Mouse (Mus musculus) effector memory CD4-positive, alpha-beta T cell, adult 7 months (primary cell): ENCODE measurements around the gene Fsd1l. TPM values are rescaled to one million over a fixed set of nuclear protein-coding genes. Genes with fewer than 3 reads are reported as not detected.

Source experiments
- polyA plus RNA-seq: library from polyadenylated mRNA; unstranded; fragments of 100-300 nt; shearing (Covaris generic); gene quantifications from one replicate; pipeline ENCODE4 v1.2.1, GENCODE M21; 2017

Fsd1l gene
- 0.66 TPM for polyA plus RNA-seq

DNA sequence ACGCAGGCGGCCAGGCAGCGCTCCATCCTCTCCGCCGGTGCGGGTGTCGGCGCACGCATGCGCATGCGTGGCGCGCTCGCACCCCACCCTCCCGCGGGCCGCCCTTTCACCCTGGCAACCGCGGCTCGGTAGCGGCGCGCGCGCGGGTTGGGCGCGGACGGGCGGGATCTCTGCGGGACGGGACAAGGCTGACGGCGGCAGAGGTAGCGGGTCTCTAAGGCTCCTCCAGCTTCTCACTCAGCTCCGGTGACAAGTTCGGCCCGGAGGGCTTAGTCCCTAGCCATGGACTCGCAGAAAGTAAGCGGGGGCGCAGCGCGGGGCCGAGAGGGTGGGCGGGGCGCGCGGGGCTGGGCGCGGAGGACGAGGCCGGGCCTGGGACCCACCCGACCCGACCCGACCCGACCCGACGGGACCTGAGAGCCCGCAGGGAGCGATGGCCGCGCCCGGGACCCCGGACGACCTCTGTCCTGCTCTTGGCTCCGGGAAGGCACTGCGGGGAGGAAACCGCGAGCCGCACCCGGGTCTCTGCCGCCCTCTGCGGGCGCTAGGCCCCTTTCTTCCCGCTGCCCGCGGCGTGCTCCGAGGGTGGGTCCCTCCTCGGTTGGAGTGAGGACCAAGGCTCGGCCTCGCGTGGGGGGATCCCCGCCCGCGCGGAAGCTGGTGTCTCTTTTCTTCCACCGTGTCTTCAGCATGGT, at the start of gene Fsd1l:
Fsd1l (plus strand) TSS at position 156 of the 695 bp plus-strand sequence.

DNA sequence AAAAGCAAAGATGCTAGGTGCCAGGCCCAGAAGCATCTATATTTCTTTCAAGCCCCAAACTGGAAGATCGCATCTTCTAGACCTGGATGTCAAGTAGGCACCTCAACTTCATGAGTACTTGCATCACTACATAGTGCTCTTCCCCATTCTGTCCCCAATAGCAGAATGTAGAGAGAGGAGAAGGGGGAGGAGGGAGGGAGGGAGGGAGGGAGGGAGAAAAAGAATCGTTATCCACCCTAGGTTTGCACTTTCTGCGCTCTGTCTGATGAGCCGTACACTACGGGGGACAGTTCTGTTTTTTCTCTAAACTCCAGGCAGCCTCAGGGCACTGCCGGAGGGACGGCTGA, 82.4 kb downstream of the Fsd1l start, which contains the start of gene Fktn:
Fktn (plus strand) TSS at position 295 of the 347 bp plus-strand sequence.

Other genes starting within 250 kb of the Fsd1l start
- 9.6 TPM for gene Slc44a1, start 191.1 kb upstream of the Fsd1l start, polyA plus RNA-seq
- gene Fktn, start 82.5 kb downstream of the Fsd1l start, polyA plus RNA-seq, result 2.1 TPM
- gene Tal2, start 148.2 kb downstream of the Fsd1l start, polyA plus RNA-seq, result not detected
- 11.5 TPM for gene Tmem38b, start 194.6 kb downstream of the Fsd1l start, polyA plus RNA-seq